Mouse (Mus musculus) lung, adult 2 months (tissue): ENCODE results near the gene Ptk7.

Source experiments
- CTCF ChIP-seq: fragments of 200-500 bp; IDR thresholded peaks from 2 replicates; pipeline ENCODE4 v1.5.1; 2011; ENCODE audit warnings: mild to moderate bottlenecking, low read length, control low read depth; ENCODE audit not compliant: insufficient read depth
- POLR2A ChIP-seq: fragments of 200-500 bp; IDR thresholded peaks from 2 replicates; pipeline ENCODE4 v1.6.1; 2011; ENCODE audit warnings: low read depth, mild to moderate bottlenecking, control low read depth, low read length, borderline replicate concordance; ENCODE audit errors: extremely low read depth

DNA sequence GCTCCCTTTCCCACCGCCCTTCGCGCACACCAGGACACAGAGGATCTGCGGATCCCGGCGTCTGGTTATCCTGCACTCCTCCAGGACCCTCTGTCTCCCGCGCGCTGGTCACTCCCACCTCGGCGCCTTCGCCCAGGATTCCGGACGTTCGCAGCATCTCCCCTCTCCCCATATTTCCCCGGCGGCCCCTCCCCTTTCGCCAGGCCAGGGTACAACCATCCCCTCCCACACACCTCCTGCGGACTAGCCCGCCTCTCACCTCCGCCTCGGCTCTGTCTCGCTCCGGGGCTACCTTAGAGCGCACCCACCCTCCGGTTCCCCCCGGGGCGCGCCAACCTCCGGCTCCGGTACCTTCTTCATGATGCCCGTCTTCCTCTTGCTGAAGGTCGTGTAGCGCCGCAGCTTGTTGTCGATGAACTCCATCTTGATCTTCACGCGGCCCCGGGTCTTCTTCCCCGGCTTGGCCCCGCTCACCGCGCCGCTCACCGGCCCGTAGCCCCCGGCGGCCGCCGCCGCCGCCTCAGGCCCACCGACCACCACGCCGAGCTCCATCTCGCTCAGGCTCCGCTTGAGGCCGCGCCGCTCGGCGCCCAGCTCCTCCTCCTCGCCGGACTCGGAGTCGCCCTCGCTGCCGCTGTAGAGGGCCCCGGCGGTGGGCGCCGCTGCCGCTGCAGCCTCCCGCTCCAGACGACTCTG, 74.2 kb downstream of the Ptk7 start:
- TF ChIP-seq POLR2A = no peak
- TF ChIP-seq CTCF = no peak
